Mouse (Mus musculus) cerebellum, postnatal 4 days (tissue): Measurements from ENCODE around the gene Bsnd.

Experiments used
- DNase-seq, 2 experiments: peaks; one replicate each; pipeline ENCODE4 v3.0.0; 2022; ENCODE audit warnings: low spot score in 2 of 2, mixed read lengths in 1 of 2

Gene Bsnd

DNA sequence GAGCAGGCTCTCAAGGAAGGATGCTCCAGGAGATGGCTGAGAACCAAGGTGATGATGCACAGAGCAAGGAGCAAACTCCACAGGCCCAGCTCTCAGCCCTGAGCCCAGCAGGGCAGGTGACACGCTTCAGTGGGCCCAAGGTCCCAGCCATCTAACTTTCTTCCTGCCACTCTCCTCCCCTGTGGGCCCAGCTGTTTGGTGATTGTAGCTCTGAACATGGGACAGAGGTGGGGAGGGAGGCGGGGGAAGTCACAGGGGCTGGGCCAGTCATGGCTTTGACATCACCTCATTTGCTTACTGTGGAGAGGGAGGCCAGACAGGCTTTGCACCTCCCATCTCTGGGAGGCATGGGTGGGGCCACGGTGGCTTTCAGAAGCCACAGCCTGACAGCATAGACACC, at the start of gene Bsnd:
Gene Bsnd, minus strand, starts transcription at position 168 of the 400 bp plus-strand sequence.
- no peak for DNase-seq

- DNase-seq: no peak
Measured at GRCm38 (mm10) chr4:106541491-106541890, 49.4 kb upstream of the Bsnd start.

DNA sequence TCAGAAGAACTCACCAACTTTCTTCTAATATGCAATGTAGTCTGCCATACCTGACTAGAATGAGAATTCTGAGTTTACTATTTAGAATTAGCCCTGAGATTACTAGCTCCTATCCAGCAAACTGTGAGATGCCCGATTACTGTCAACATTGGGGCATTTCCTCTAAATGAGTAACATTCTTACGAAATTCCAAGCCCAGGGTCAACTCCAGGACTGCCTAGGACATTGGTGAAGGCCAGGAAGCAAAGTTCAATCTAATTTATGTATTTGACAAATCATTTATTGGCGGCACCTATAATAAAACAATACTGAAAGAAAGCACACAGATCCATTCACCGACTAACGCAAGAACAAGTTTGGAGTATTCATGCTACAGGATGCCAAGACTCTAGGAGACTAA, 47.7 kb upstream of the Bsnd start:
- no peak for DNase-seq

GRCm38 (mm10) chr4:106534256-106534655, 42.2 kb upstream of the Bsnd start:
- DNase-seq: no peak

DNA sequence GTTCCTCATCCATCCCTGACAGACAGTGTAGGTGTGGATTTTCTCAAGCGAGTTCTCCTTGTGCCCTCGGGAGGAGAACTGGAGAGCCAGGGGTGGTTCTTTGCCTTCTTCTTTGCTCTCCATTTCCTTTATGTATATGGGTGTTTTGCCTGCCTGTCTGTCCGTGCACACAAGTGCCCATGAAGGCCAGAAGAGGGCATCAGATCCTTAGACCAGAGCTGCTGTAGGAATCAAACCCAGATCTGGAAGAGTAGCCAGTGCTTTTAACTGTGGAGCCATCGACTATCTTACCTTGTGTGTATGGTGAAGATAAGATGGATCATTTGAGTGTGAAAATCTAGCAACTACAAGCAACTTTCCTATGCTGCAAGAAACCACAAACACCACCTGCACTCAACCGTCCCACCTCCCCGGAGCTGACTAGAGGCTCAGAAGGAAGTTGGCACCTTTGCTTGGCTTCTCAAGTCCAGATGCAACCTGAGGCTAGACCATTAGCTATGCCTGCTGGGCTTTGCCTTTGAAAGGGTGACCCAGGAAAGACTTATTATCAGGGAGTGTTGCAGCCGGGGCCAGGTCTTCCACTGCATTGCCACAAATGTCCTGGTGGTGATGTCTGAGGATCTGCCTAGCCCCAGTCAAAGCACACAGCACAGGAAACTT, 41.5 kb upstream of the Bsnd start:
- no peak for DNase-seq

DNA sequence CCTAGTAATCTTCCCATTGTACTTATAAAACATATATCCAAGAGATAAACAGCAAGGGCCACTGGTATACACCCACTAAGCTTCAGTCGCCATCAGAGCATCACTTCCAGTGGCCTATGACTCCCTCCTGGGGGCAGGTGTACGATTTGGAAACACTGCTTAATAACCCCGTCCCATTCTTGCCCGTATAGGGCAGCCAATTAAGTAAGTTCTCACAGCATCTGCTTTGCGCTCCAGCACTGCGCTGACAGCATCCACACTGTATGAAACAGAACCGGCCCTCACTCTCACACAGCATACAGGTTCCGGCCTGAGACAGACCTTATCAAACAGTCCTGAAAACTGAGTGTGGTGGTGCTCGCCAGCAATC, 38.0 kb upstream of the Bsnd start:
- no peak for DNase-seq

DNA sequence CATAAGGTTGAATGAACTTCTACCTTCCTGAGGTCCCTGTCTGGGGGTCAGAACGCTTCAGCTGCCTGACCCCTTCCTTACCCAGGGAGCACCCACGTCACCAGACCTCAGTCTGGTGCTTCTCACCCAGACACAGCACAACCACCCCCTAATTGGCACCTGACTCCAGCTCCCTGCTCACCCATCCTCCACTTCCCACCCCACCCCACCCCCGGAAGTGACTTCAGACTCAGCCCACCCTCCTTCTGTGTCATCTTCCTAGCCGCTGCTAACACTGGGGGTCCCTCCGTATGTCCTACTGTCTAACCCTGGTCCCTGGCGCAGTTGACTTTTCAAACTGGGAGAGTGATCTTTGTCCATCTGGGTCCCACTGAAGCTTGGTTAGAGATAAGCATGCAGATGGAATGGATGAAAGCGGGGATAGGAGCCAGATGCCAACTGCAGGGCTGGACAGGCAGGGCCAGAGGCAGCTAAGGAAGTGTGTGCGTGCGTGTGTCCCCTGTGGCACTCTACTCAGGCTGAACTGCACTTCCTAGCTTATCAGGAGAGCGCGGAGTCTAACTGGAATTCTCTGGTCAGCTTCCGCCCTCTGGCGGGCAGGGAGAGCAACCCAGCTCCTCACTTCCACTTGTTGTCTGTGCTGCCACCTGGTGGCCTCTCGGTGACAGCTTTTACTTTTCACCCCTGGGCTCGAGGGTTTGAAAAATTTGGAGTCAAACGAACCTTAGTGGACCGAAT, 37.5 kb upstream of the Bsnd start:
- DNase-seq: peak; percentile 90 to 93

DNA sequence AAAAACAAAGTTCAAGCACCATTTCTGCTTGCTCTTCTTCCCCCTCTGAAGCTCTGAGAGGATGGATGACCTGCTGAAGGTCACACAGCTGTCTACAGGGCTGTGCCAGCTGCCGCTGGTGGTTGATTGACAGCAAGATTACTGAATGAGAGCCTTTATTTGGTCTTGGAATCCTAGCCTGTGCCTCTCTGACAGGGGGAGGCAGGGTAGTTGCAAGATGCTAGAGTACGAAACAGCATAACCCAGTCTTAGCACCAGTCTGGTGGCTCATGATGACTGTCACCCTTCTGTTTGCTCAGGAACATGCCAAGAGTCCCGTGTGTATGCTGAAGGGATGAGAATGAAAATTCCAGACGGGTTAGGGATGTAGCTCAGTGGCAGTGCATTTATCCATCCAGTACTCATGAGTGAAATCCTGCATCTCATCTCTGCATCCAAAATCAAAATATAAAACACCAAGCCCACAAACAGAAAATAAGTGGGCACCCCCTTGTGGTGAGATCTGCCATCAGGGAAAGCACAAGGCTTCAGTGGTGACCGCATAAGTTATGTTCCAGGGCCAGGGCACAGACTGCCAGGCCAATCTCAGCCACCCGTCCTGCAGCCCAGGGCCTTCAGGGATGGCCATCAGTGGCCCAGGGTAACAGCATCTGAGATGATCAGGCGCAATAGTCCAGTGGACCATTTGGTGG, 35.9 kb upstream of the Bsnd start:
- DNase-seq: peak in 1 of 2 experiments; percentile 16

DNA sequence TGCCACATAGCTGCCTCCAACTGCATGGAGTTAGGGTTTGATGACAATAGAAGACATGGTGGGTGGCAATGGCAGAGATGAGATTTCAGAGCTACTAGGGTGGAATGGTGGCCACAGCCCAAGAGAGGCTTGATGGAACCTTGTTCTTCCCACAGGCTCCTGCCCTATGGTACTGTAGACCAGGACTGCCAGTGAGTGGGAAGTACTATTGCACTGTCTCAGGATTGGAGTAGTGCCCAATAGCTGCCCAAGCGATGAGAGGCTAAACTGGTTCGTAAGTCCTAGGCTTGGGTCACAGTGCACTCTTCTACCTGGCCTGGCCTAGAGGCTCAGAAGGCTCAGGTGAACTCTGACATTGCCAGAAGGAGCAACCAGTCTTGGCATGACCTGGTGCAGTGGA, 32.9 kb upstream of the Bsnd start:
- no peak for DNase-seq

- DNase-seq: no peak
Measured at GRCm38 (mm10) chr4:106524131-106524530, 32.0 kb upstream of the Bsnd start.

GRCm38 (mm10) chr4:106522547-106522946, 30.5 kb upstream of the Bsnd start:
- no peak for DNase-seq

GRCm38 (mm10) chr4:106514606-106515005, 22.5 kb upstream of the Bsnd start:
- DNase-seq: no peak

DNA sequence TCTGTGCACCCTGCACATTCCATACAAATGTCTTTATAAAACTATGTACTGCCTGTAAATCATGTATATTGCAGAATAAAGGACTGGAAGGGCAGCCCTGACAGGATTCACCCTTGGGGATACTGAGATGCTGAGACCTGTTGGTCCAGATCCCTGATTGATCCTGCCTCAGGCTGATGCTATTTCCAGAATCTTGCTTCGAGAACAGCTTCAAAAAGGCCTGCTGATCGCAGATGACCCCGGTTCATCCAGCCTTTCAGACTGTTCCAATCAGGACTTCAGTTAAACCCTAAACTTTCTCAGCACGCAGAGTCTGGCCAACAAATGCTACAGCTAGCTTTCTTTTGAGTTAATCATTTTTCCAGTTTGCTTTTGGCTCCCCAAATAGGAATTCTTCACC, 17.8 kb upstream of the Bsnd start:
- no peak for DNase-seq

GRCm38 (mm10) chr4:106505453-106506058, 13.5 kb upstream of the Bsnd start:
- DNase-seq: no peak

DNA sequence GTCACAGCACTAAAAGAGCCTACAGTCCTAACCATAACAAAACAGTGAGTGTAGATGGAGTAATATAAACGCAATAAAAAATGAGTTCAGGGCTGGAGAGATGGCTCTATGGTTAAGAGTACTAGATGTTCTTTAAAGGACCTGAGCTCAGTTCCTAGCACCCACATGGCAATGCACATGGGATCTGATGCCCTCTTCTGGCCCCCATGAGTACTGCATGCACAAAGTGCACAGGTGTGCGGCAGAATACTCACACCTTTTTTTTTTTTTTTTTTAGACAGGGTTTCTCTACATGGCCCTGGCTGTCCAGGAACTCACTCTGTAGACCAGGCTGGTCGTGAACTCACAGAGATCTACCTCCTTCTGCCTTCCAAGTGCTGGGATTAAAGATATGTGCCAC, 11.5 kb upstream of the Bsnd start:
- no peak for DNase-seq

GRCm38 (mm10) chr4:106500066-106500465, 8.0 kb upstream of the Bsnd start:
- DNase-seq: no peak

GRCm38 (mm10) chr4:106498471-106498844, 6.4 kb upstream of the Bsnd start:
- DNase-seq: no peak

DNA sequence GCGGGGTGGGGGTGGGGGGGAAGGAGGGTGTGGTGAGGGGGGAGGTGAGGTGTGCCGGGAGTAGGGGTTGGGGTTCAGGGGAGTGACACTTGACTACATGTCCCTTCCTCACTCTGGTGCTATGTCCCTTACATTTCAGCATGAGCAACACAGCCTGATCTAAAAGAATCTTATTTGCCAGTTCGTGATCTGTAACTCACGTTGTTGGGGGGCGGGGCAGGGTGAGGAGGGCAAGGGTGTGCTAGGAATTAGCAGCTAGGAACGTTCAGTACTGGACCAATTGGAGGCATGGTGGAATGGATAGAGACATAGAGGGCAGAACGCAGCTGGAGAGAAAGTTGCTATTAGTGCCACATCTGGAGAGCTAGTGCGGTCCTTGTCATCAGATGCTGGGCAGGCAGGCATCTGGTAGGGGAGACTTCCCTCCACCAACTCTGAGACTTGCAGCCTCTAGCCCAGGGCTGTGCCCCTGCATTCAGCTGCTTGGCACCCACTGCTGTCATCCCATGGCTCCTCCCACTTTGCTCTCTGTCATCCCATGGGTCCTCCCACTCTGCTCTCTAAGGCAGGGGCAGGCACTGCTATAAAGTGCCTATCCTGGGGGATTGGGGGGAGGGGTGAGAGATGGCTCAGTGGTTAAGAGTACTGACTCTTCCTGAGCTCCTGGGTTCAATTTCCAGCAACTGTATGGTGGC, 5.8 kb upstream of the Bsnd start:
- no peak for DNase-seq

GRCm38 (mm10) chr4:106496833-106497232, 4.8 kb upstream of the Bsnd start:
- no peak for DNase-seq

DNA sequence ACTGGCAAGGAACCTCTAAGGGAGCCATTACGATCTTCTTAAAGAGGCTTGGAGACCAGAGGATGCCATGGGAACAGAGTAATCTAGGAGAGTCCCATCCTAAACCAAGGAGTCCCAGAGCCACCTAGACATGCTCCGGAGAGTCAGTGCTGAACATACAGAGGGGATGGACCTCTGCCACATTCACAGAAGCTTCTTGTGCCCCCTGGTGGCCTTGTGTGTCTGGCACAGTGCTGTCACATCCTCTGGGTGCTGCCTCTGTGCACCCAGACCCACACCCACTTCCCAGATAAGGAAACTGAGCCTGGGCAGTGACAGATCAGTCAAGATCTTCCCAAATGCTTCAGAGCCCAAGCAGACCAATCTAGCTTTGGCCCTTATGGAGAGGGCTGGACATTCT, 1.6 kb upstream of the Bsnd start:
- no peak for DNase-seq

GRCm38 (mm10) chr4:106490620-106491019, 1.5 kb downstream of the Bsnd start:
- DNase-seq: no peak

DNA sequence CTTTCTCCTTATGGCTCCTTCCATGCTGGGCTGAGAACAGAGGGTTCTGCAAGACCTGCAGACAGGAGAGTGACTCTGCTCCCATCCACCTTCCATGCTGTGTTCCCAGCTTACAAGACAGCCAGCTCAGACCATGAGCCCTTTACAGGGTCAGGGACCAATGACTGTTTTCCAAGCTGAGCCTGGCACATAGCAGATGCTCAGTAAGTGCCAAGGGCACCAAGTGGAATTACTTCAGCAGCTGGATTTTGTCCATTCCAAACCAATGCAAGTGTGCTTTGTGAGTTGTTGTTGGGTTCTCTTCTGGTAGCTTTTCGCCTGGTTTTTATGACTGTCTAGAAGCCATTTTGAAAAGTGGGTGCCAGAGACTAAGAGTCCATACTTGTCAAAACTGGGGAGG, 8.3 kb downstream of the Bsnd start:
- no peak for DNase-seq
